Mouse (Mus musculus) testis, adult 2 months (tissue): ENCODE results near the gene Cabp7.

Source experiments
- CTCF ChIP-seq: fragments of 200-500 bp; IDR thresholded peaks from 2 replicates; pipeline ENCODE4 v1.5.1; 2012; ENCODE audit warnings: low read depth, mild to moderate bottlenecking, inconsistent platforms, low read length, moderate library complexity; ENCODE audit not compliant: control insufficient read depth, insufficient read depth, insufficient replicate concordance
- POLR2A ChIP-seq: fragments of 200-500 bp; IDR thresholded peaks from 2 replicates; pipeline ENCODE4 v1.6.1; 2012; ENCODE audit warnings: low read depth, mild to moderate bottlenecking, inconsistent platforms, low read length, moderate library complexity; ENCODE audit not compliant: control insufficient read depth

DNA sequence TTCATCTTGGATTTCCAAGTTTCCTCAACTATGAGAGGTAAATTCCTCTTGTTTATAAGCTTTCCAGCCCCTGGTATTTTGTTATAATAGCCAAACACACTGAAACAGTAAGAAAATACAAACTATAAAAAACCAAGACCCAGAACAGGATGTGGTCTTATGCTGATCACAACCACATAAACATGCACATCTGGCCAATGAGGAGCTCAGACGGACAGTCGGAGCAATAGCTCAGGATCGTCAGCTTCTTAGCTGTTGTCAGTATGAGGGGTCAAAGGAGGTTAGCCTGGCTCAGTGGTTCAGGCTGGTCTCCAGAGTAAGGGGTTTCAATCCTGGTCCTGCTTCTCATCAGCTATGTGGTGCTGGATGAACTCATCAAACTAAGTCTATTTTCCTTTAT is 36.5 kb upstream of the Cabp7 start:
- TF ChIP-seq POLR2A (no peak), CTCF (no peak)
